Comparison of ENCODE assay signal across 15 mouse cellular contexts in genomic region chr19:18817425-18817824, GRCm38 (mm10).
DNase-seq lines count a peak whose midpoint lies in the region; ATAC-seq lines count a peak whose summit lies in the region.
"Had no signal": no experiment of that assay in that cellular context is flagged by ENCODE, and none has a peak within 500 bp of the region (broad histone marks: within the 10 kb centered on the region; RNA-seq: fewer than 3 reads in every experiment).

No protein-coding gene starts in this region.

- DNase-seq in adrenal gland, postnatal 14 days = peak; percentile 4
- no peak for DNase-seq in adrenal gland, postnatal 4 days (ENCODE audit: low spot score in 2 of 2)
- DNase-seq in lung, postnatal 10 days = peak; percentile 11
- no peak for DNase-seq in lung, adult 18-20 months
- DNase-seq in NIH3T3 (ENCODE audit: low read depth) = peak; percentile 55
- no peak for DNase-seq in heart, postnatal 25 days (ENCODE audit: low spot score)
- DNase-seq in embryo, embryonic 11 days = no peak
- DNase-seq: B cell, adult 2 months; cerebellum, adult 18-20 months; kidney, adult 8-10 months; right cerebral cortex, postnatal 14 days had no signal

- no peak for ATAC-seq in cerebellum, adult (ENCODE audit: insufficient number of reproducible peaks, low FRiP score, low TSS enrichment)
- ATAC-seq: forebrain, embryonic 16.5 days; hindbrain, postnatal 0 days; midbrain, embryonic 13.5 days had no signal

- intact Hi-C loops in heart, postnatal 25 days (cut with DNase I) = no loop called here

Comparison
In these comparisons a context has a peak if more than half of its experiments do, and no peak if none do; other contexts are left out.
1. DNase-seq: peak in adrenal gland, postnatal 14 days (single experiment), lung, postnatal 10 days (single experiment) and NIH3T3 (single experiment); none in adrenal gland, postnatal 4 days (0 of 2), lung, adult 18-20 months (0 of 2), heart, postnatal 25 days (single experiment) and embryo, embryonic 11 days (single experiment).